Mouse (Mus musculus): Measurements from ENCODE around the gene Rdh16f1. TPM values are rescaled to one million over a fixed set of nuclear protein-coding genes. Genes with fewer than 3 reads are reported as not detected.

Gene Rdh16f1
- not detected for total RNA-seq (2023)

GRCm38 (mm10) chr10:127759181-127760110 lies at the start of gene Rdh16f1, which contains the start of gene Rdh1:
Gene Rdh16f1, plus strand, starts transcription at chr10:127759787.
Gene Rdh1, plus strand, starts transcription at chr10:127759721.

DNA sequence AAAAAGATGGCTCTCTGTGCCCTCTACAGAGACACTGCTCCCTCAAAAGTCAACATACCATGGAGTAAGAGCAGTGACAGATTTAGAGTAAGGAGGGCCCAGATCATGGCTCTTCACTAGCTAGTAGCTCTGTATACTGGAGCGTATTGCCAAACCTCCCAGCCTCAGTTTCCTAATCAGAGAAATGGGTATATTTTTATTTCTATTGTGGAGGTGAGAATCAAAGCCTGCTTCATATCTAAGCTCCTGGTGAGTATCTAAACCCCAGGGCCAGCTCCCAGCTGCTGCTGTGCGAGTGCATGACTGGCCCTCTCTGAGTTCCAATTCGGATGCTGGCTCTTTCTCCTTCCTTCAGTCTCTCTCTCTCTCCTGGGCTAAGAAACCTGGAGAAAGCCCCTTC lies 35.4 kb upstream of the Rdh16f1 start, which contains the start of gene Tac2:
Gene Tac2 (plus strand): TSS at position 301 of the 400 bp plus-strand sequence.

GRCm38 (mm10) chr10:127739083-127739660 lies 20.4 kb upstream of the Rdh16f1 start, which contains the start of gene Zbtb39:
Gene Zbtb39, plus strand, starts transcription at chr10:127739538.

GRCm38 (mm10) chr10:127751548-127751947 lies 8.0 kb upstream of the Rdh16f1 start, which contains the start of gene Gpr182:
Gene Gpr182, minus strand, starts transcription at chr10:127751732.

GRCm38 (mm10) chr10:127776011-127776410 lies 16.4 kb downstream of the Rdh16f1 start, which contains the start of gene Rdh9:
Gene Rdh9, plus strand, starts transcription at chr10:127776386.

DNA sequence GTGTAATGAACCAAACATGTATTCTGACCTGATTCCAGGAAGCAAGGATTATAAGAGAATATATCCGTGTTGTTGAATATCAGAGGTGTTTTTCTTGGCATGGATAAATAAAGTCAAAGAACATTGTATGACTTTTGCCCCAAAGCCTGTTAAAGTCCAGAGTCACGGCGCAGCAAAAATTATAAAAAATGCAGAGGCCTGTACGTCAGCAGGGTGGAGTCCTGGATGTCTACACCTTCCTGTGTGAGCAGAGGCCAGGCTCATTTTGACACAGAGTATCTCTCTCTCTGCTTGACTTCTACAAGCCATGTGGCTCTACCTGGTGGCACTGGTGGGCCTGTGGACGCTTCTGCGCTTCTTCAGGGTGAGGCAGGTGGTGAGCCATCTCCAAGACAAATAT lies 41.3 kb downstream of the Rdh16f1 start, which contains the start of gene Rdh16:
Gene Rdh16 (plus strand): TSS at position 262 of the 400 bp plus-strand sequence.

Other genes with a start within 250 kb of the Rdh16f1 start
- not detected for gene Ndufa4l2, start 244.8 kb upstream of the Rdh16f1 start, total RNA-seq (2023)
- 64.6 TPM for gene Shmt2, start 237.3 kb upstream of the Rdh16f1 start, total RNA-seq (2023)
- not detected for gene Nxph4, start 225.2 kb upstream of the Rdh16f1 start, total RNA-seq (2023)
- gene Lrp1, start 138.6 kb upstream of the Rdh16f1 start, total RNA-seq (2023) = 4.5 TPM
- 169 TPM for gene Stat6, start 116.8 kb upstream of the Rdh16f1 start, total RNA-seq (2023)
- 9.3 TPM for gene Nemp1, start 92.9 kb upstream of the Rdh16f1 start, total RNA-seq (2023)
- 35.3 TPM for gene Nab2, start 91.2 kb upstream of the Rdh16f1 start, total RNA-seq (2023)
- 0.38 TPM for gene Myo1a, start 54.6 kb upstream of the Rdh16f1 start, total RNA-seq (2023)
- not detected for gene Tac2, start 35.3 kb upstream of the Rdh16f1 start, total RNA-seq (2023)
- gene Zbtb39, start 20.2 kb upstream of the Rdh16f1 start, total RNA-seq (2023) = 11.1 TPM
- 0.18 TPM for gene Gpr182, start 8.1 kb upstream of the Rdh16f1 start, total RNA-seq (2023)
- gene Rdh1, start 66 bp upstream of the Rdh16f1 start, total RNA-seq (2023) = 0.41 TPM
- gene Rdh9, start 16.6 kb downstream of the Rdh16f1 start, total RNA-seq (2023) = not detected
- not detected for gene Rdh16, start 41.4 kb downstream of the Rdh16f1 start, total RNA-seq (2023)
- not detected for gene Rdh19, start 90.1 kb downstream of the Rdh16f1 start, total RNA-seq (2023)
- not detected for gene Rdh16f2, start 106.7 kb downstream of the Rdh16f1 start, total RNA-seq (2023)
- not detected for gene Rdh7, start 129.0 kb downstream of the Rdh16f1 start, total RNA-seq (2023)
- gene Sdr9c7, start 138.7 kb downstream of the Rdh16f1 start, total RNA-seq (2023) = not detected
- gene Hsd17b6, start 247.8 kb downstream of the Rdh16f1 start, total RNA-seq (2023) = not detected